Comparison of ENCODE assay signal across 8 mouse cellular contexts in the genomic region with DNA sequence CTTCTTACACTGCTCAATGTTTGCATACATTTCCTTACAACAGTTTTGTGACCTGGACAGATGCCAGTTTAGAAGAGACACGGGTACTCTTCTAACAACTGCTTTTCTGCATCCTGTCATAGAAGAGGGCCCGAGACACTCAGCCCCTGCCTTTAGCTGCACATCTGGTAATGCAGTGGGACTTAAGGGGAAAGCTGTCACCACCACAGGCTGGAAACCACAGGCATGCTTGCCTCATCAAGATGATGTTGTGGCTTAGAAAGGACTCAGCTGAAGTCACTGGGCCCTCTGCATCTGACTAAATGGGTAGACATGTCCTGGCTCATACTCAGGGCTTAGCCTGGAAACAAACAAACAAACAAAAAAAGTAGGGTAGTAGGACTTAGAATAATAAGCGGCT. TPM values are rescaled to one million over a fixed set of nuclear protein-coding genes. Genes with fewer than 3 reads are reported as not detected.
DNase-seq lines count a peak whose midpoint lies in the region; ATAC-seq and TF ChIP-seq lines count a peak whose summit lies in the region.

No protein-coding gene starts in this region.

- no peaks in the 10 kb centered on the region for H3K9me3 ChIP-seq in kidney, embryonic 14.5 days (ENCODE audit: control insufficient read depth, low read length)
- H3K9me3 ChIP-seq in limb, embryonic 11.5 days (ENCODE audit: control insufficient read depth, low read length) = no peaks in the 10 kb centered on the region
- no peaks in the 10 kb centered on the region for H3K9me3 ChIP-seq in stomach, embryonic 15.5 days

- peaks cover 34% of the 10 kb centered on the region for H3K4me1 ChIP-seq in kidney, embryonic 14.5 days (ENCODE audit: control insufficient read depth, insufficient read depth, low read length)
- no peaks in the 10 kb centered on the region for H3K4me1 ChIP-seq in kidney, adult 2 months (ENCODE audit: control insufficient read depth, insufficient read depth, low read length)
- peaks cover 27% of the 10 kb centered on the region for H3K4me1 ChIP-seq in limb, embryonic 11.5 days (ENCODE audit: control insufficient read depth, insufficient read depth, low read length)
- peaks cover 42% of the 10 kb centered on the region for H3K4me1 ChIP-seq in stomach, embryonic 15.5 days

- no peak for DNase-seq in kidney, adult 2 months
- DNase-seq in adipocyte (ENCODE audit: low spot score) = peak; percentile 53
- DNase-seq in limb, embryonic 11.5 days (ENCODE audit: low spot score) = peak; percentile 45
- no peak for DNase-seq in adrenal gland, postnatal 25 days
- no peak for DNase-seq in cerebellum, adult 18-20 months
- DNase-seq in layer of hippocampus, postnatal 14 days (ENCODE audit: low spot score in 2 of 2) = no peak

- ATAC-seq in kidney, embryonic 14.5 days (ENCODE audit: low FRiP score, low TSS enrichment) = no peak
- no peak for ATAC-seq in limb, embryonic 11.5 days (ENCODE audit: insufficient number of reproducible peaks, low FRiP score, low TSS enrichment, low read depth)
- ATAC-seq in stomach, embryonic 15.5 days (ENCODE audit: insufficient read depth, low FRiP score, low read depth) = no peak

- H3K4me3 ChIP-seq in kidney, embryonic 14.5 days (ENCODE audit: low read length) = no peak overlapping the region
- H3K4me3 ChIP-seq in kidney, adult 2 months (ENCODE audit: insufficient read depth, low read depth, low read length) = no peak overlapping the region
- no peak overlapping the region for H3K4me3 ChIP-seq in limb, embryonic 11.5 days (ENCODE audit: low read depth, low read length)
- no peak overlapping the region for H3K4me3 ChIP-seq in stomach, embryonic 15.5 days (replicated peaks)

- TF ChIP-seq POLR2A in kidney, adult 2 months (IDR thresholded peaks at IDR 0.05; ENCODE audit: low read depth, low read length) = no peak

- no peaks in the 10 kb centered on the region for H3K36me3 ChIP-seq in kidney, embryonic 14.5 days (ENCODE audit: control insufficient read depth, insufficient read depth, low read length)
- no peaks in the 10 kb centered on the region for H3K36me3 ChIP-seq in kidney, adult 2 months (ENCODE audit: control insufficient read depth, insufficient read depth, low read length)
- H3K36me3 ChIP-seq in limb, embryonic 11.5 days (ENCODE audit: control insufficient read depth, insufficient read depth, low read length) = no peaks in the 10 kb centered on the region
- no peaks in the 10 kb centered on the region for H3K36me3 ChIP-seq in stomach, embryonic 15.5 days

- TF ChIP-seq CTCF in kidney, adult 2 months (conservative IDR thresholded peaks at IDR 0.05; ENCODE audit: insufficient read depth, insufficient read length, low read depth, low read length) = no peak

- peak overlapping the region; percentile 98; the same call in 1 of the 2 replicates for H3K27ac ChIP-seq in kidney, embryonic 14.5 days (ENCODE audit: low read depth, low read length)
- no peak overlapping the region for H3K27ac ChIP-seq in kidney, adult 2 months (ENCODE audit: insufficient read depth, low read depth, low read length)
- peak overlapping the region; percentile 63 for H3K27ac ChIP-seq in limb, embryonic 11.5 days (replicated peaks; ENCODE audit: low read depth, low read length)
- peak overlapping the region; percentile 75 for H3K27ac ChIP-seq in stomach, embryonic 15.5 days

- H3K9ac ChIP-seq in kidney, embryonic 14.5 days (ENCODE audit: low read depth, low read length) = no peak overlapping the region
- H3K9ac ChIP-seq in limb, embryonic 11.5 days (ENCODE audit: low read length) = no peak overlapping the region
- no peak overlapping the region for H3K9ac ChIP-seq in stomach, embryonic 15.5 days

- H3K4me2 ChIP-seq in kidney, embryonic 14.5 days (replicated peaks; ENCODE audit: low read depth, low read length) = no peak overlapping the region
- no peak overlapping the region for H3K4me2 ChIP-seq in limb, embryonic 11.5 days (ENCODE audit: low read depth, severe bottlenecking)
- no peak overlapping the region for H3K4me2 ChIP-seq in stomach, embryonic 15.5 days

- H3K27me3 ChIP-seq in kidney, embryonic 14.5 days (ENCODE audit: control insufficient read depth, insufficient read depth, low read length) = no peaks in the 10 kb centered on the region
- no peaks in the 10 kb centered on the region for H3K27me3 ChIP-seq in kidney, adult 2 months (replicated peaks; ENCODE audit: control insufficient read depth, insufficient read depth, low read length)
- H3K27me3 ChIP-seq in limb, embryonic 11.5 days (ENCODE audit: control insufficient read depth, insufficient read depth, low read length) = no peaks in the 10 kb centered on the region
- H3K27me3 ChIP-seq in stomach, embryonic 15.5 days (replicated peaks) = no peaks in the 10 kb centered on the region

- WGBS in kidney, embryonic 14.5 days = 55% methylated on average over 3 of the region's 3 CpGs
- 84% methylated on average over 3 of the region's 3 CpGs for WGBS in kidney, adult 2 months
- WGBS in limb, embryonic 11.5 days = 43% methylated on average over 3 of the region's 3 CpGs
- WGBS in stomach, embryonic 15.5 days = 49% methylated on average over 3 of the region's 3 CpGs

RNA-seq across cellular contexts. Expression of a gene that starts 12.0 kb away (rescaled TPM):
- 59.2 and 85.4 TPM in 2 replicates for polyA plus RNA-seq in kidney, embryonic 14.5 days (2014; fragmentation: Nextera tagmentation; extraction: Ambion mirVana)
- polyA plus RNA-seq in kidney, adult 2 months (2012; rRNA removed) = 0.10 and 0.28 TPM in 2 replicates
- polyA plus RNA-seq in limb, embryonic 11.5 days (2014; fragmentation: Nextera tagmentation; extraction: Ambion mirVana) = 96.7 and 102 TPM in 2 replicates
- 54.1 and 54.4 TPM in 2 replicates for polyA plus RNA-seq in stomach, embryonic 15.5 days (2015; fragmentation: Nextera tagmentation; extraction: Ambion mirVana)
- total RNA-seq in adrenal gland, postnatal 25 days (2021) = 7.2 and 7.5 TPM in 2 replicates
- total RNA-seq in layer of hippocampus, postnatal 14 days (2021) = 1 to 10 TPM; 1.0 to 2.1 TPM

Comparison
In these comparisons a context has a peak if more than half of its experiments do, and no peak if none do; other contexts are left out.
1. RNA of a gene that starts 12.0 kb away (polyA plus RNA-seq): 96.7 to 102 TPM in limb, embryonic 11.5 days, 59.2 to 85.4 TPM in kidney, embryonic 14.5 days and 54.1 to 54.4 TPM in stomach, embryonic 15.5 days; 0.10 to 0.28 TPM in kidney, adult 2 months; every median in the first group is over 10 times any median in the second.
2. DNase-seq: peak in adipocyte (single experiment) and limb, embryonic 11.5 days (single experiment); none in kidney, adult 2 months (single experiment), adrenal gland, postnatal 25 days (single experiment), cerebellum, adult 18-20 months (0 of 2) and layer of hippocampus, postnatal 14 days (0 of 2).